ENCODE assay signal across 8 mouse cellular contexts in the genomic region with DNA sequence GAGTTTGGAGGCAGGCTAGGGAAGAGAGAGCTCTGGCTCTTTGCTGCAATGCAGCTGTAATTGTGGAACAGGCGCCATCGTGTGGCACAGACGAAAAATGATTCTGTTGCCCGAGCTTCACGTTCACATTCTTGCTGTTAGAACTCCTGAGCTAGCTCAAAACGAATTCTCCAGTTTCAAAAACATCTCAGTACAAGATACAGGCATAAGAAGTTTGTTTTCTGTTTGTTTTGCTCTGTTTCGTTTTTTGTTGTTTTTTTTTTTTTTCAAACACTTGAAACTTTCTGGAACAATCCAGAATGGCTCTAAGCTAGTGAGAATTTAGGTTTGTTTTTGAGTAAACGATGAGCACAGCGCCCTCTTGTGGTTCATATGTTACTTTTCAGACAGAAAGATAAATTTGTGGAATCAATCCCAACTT.
DNase-seq lines count a peak whose midpoint lies in the region; ATAC-seq lines count a peak whose summit lies in the region.

No protein-coding gene starts in this region.

- no peak overlapping the region for H3K27ac ChIP-seq in hindbrain, embryonic 12.5 days

- ATAC-seq in hindbrain, embryonic 12.5 days (ENCODE audit: low FRiP score), result no peak

- H3K4me1 ChIP-seq in hindbrain, embryonic 12.5 days, result 0 out of 2 replicates have a peak, but pooled peaks cover 2% of the 10 kb centered on the region

- H3K9ac ChIP-seq in hindbrain, embryonic 12.5 days, result no peak overlapping the region

- DNase-seq in MN1 (ENCODE audit: low spot score), result peak; percentile 53
- peak; percentile 50 to 55 for DNase-seq in cerebellum, adult 18-20 months
- peak; percentile 36 to 67 for DNase-seq in frontal cortex, postnatal 14 days (ENCODE audit: low spot score in 2 of 2)
- peak; percentile 76 for DNase-seq in layer of hippocampus, postnatal 10 days (ENCODE audit: low spot score in 2 of 2)
- DNase-seq in lung, postnatal 10 days, result peak; percentile 83
- peak; percentile 83 for DNase-seq in retina, embryonic 14.5 days (ENCODE audit: low spot score)
- DNase-seq in urinary bladder, postnatal 36 days (ENCODE audit: low spot score in 2 of 2), result peak; percentile 62 to 75

- H3K36me3 ChIP-seq in hindbrain, embryonic 12.5 days, result no peaks in the 10 kb centered on the region

- peak overlapping the region; percentile 14; the same call in 1 of the 2 replicates for H3K4me2 ChIP-seq in hindbrain, embryonic 12.5 days (replicated peaks)

- no peak overlapping the region for H3K4me3 ChIP-seq in hindbrain, embryonic 12.5 days

- H3K9me3 ChIP-seq in hindbrain, embryonic 12.5 days (replicated peaks), result no peaks in the 10 kb centered on the region

- no peaks in the 10 kb centered on the region for H3K27me3 ChIP-seq in hindbrain, embryonic 12.5 days

- under 1% methylated on average over 9 of the region's 9 CpGs for WGBS in hindbrain, embryonic 12.5 days
